Mouse (Mus musculus) olfactory bulb, adult 2 months (tissue): ENCODE data around the gene Crabp1. TPM values are rescaled to one million over a fixed set of nuclear protein-coding genes. Genes with fewer than 3 reads are reported as not detected.

Experiments used
- H3K27ac ChIP-seq: fragments of 200-500 bp; 2 replicates; pipeline ENCODE4 v1.5.1; 2012; ENCODE audit warnings: low read depth, low read length; ENCODE audit not compliant: insufficient read depth
- H3K4me1 ChIP-seq: fragments of 200-500 bp; 2 replicates; pipeline ENCODE4 v1.6.1; 2012; ENCODE audit warnings: low read length; ENCODE audit not compliant: control insufficient read depth, insufficient read depth
- H3K4me3 ChIP-seq: fragments of 200-500 bp; 2 replicates; pipeline ENCODE4 v1.5.1; 2012; ENCODE audit warnings: mild to moderate bottlenecking, low read depth, low read length, moderate library complexity; ENCODE audit not compliant: insufficient read depth
- CTCF ChIP-seq: fragments of 200-500 bp; IDR thresholded peaks from 2 replicates; pipeline ENCODE4 v1.5.1; 2012; ENCODE audit warnings: low read depth, mild to moderate bottlenecking, low read length, moderate library complexity; ENCODE audit not compliant: insufficient read depth
- POLR2A ChIP-seq: fragments of 200-500 bp; IDR thresholded peaks from 2 replicates; pipeline ENCODE4 v1.6.1; 2012; ENCODE audit warnings: mild to moderate bottlenecking, low read depth, low read length, moderate library complexity; ENCODE audit not compliant: insufficient read depth
- WGBS: fragments of 180-500 bp; shearing (Covaris S2); methylation state at CpG from one replicate; pipeline ENCODE4 v1.1.7; 2018; 5-methylcytosine and 5-hydroxymethylcytosine counted together
- polyA plus RNA-seq: library from polyadenylated mRNA; stranded (reverse); fragments of >200 nt; gene quantifications from 2 replicates; pipeline ENCODE4 v1.2.4, GENCODE M21; 2012; ENCODE audit warnings: low replicate concordance; ENCODE audit not compliant: missing spikeins, insufficient read depth, insufficient read length

Gene Crabp1
- polyA plus RNA-seq, 1 experiment = not detected

- Histone ChIP-seq H3K27ac (no peak overlapping the region), H3K4me3 (no peak overlapping the region), H3K4me1 (peaks cover 8% of the 10 kb centered on the region)
- 35% methylated on average over 8 of the region's 8 CpGs for WGBS
- TF ChIP-seq CTCF (no peak), POLR2A (no peak)
Measured at GRCm38 (mm10) chr9:54787760-54788159, 23.2 kb downstream of the Crabp1 start.

- TF ChIP-seq CTCF (no peak), POLR2A (no peak)
- Histone ChIP-seq H3K4me1 (peaks cover 8% of the 10 kb centered on the region), H3K4me3 (no peak overlapping the region), H3K27ac (no peak overlapping the region)
- WGBS = 37% methylated on average over 5 of the region's 5 CpGs
Measured at GRCm38 (mm10) chr9:54790271-54790670, 25.7 kb downstream of the Crabp1 start.

GRCm38 (mm10) chr9:54801460-54801961 is 37.0 kb downstream of the Crabp1 start:
- Histone ChIP-seq H3K4me1 (no peaks in the 10 kb centered on the region), H3K27ac (no peak overlapping the region), H3K4me3 (no peak overlapping the region)
- no peak for TF ChIP-seq POLR2A
- TF ChIP-seq CTCF = no peak
- 52% methylated on average over 10 of the region's 10 CpGs for WGBS

DNA sequence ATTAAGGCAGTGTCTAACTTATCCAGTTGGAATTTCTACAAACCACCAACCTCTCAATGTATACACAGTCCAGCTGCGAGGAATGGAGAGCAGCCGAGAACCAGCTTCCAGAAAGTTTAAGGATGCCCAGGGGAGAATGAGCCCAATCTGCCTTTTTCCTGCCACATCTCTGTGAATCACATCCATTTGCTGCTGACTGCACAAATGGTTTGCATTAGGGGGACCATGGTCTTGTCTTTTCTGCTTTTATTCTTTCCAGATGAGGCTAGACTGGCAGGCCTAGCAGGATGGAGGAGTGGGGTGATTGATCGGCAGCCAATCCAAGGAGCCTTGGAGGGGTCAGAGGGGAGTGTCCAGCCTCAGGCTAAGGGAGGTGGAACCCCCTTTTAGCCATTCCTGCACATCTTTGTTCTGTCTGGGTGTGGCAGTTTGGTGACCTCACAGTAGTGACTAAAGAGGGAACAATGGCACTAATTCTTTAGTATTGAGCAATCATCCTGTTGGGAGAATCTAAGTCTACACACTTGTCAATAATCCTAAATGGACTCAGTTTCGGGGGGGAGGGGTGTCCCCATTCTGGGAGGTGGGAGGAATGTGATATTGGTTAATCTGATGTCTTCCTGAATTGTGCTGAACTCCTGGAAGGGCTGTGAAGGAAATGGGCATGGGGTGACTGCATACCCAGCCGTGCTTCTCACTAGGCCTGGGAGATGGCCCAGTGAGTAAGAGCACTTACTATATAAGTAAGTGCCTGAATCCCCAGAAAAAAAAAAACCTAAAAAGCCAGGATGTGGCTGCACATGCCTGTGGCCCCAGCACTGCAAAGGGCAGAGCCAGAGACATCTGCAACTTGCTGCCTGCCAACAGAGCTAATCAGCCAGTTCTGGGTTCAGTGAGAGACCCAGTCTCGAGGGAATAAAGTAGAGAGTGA is 38.5 kb downstream of the Crabp1 start:
- TF ChIP-seq CTCF (no peak), POLR2A (no peak)
- no peaks in the 10 kb centered on the region for H3K4me1 ChIP-seq
- H3K27ac ChIP-seq = no peak overlapping the region
- WGBS = 77% methylated on average over 6 of the region's 6 CpGs
- H3K4me3 ChIP-seq = no peak overlapping the region

GRCm38 (mm10) chr9:54804351-54804750 is 39.8 kb downstream of the Crabp1 start:
- Histone ChIP-seq H3K27ac (no peak overlapping the region), H3K4me1 (no peaks in the 10 kb centered on the region), H3K4me3 (no peak overlapping the region)
- WGBS = 67% methylated on average over 5 of the region's 5 CpGs
- no peak for TF ChIP-seq CTCF
- no peak for TF ChIP-seq POLR2A

- Histone ChIP-seq H3K27ac (no peak overlapping the region), H3K4me3 (no peak overlapping the region), H3K4me1 (no peaks in the 10 kb centered on the region)
- WGBS = 80% methylated on average over 4 of the region's 4 CpGs
- TF ChIP-seq POLR2A (no peak), CTCF (no peak)
Measured at GRCm38 (mm10) chr9:54807761-54808160, 43.2 kb downstream of the Crabp1 start.

DNA sequence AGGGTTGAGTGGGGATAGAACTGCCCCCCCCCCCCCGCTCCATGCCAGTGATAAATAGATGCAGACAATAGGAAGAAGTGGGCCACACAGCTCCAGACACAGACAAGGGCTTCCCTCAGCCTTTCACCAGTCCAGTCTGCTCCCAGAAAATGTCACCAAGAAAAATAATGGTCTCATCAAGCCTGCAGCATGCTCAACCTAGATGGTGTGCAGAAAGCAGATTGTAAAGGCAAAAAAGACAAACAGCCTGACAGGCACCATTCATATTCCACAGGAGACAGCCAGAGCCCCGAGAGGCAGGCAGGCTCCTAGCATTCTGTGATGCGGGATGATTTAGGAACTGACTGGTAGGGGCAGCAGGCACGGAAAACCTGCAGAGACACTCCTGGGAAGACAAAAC is 45.4 kb downstream of the Crabp1 start:
- no peaks in the 10 kb centered on the region for H3K4me1 ChIP-seq
- no peak for TF ChIP-seq CTCF
- TF ChIP-seq POLR2A = no peak
- H3K27ac ChIP-seq = no peak overlapping the region
- WGBS = 63% methylated on average over 4 of the region's 4 CpGs
- no peak overlapping the region for H3K4me3 ChIP-seq

DNA sequence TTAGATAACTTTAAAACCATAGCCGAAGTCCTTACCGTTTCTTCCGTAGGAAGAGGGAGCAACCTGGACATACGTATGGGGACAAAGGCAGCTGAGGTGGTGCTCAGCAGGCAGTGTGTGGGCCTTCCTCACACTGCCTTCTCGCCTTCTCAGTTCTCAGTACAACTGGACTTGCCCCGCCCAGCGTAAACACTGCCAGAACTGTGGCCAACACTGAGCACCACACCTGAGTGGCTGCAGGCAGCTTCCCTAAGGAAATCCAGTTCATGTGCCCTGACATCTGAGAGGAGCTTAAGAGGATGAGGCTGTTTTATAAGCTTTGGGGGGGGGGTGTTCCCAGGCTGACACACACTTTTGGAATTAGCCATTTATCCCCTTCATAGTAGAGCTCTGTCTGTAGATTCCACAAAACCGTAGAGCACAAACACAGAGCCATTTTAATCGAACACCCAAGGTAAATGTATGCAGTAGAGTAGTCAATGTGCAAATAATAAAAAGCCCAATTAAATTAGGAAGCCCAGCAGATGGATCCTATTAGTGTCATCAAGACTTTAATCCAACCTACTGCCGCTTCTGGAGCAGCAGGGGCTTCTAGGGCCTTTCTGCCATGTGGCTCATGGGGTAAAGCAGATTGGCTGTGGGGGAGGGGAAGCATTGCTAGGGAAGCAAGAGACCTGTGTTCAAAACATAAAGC is 52.1 kb downstream of the Crabp1 start:
- TF ChIP-seq CTCF (no peak), POLR2A (no peak)
- WGBS = 78% methylated on average over 10 of the region's 10 CpGs
- H3K27ac ChIP-seq = no peak overlapping the region

More for the DNA sequence above, 52.1 kb downstream of the Crabp1 start:
- Histone ChIP-seq H3K4me1 (no peaks in the 10 kb centered on the region), H3K4me3 (no peak overlapping the region)
